ENCODE assay signal across 8 mouse cellular contexts in genomic region chr11:35770741-35771504, GRCm38 (mm10). TPM values are rescaled to one million over a fixed set of nuclear protein-coding genes. Genes with fewer than 3 reads are reported as not detected.
DNase-seq lines count a peak whose midpoint lies in the region; ATAC-seq and TF ChIP-seq lines count a peak whose summit lies in the region.
"Had no signal": no experiment of that assay in that cellular context is flagged by ENCODE, and none has a peak within 500 bp of the region (broad histone marks: within the 10 kb centered on the region; RNA-seq: fewer than 3 reads in every experiment).

No protein-coding gene starts in this region.

- peaks cover 11% of the 10 kb centered on the region for H3K4me1 ChIP-seq in lung, postnatal 0 days (ENCODE audit: insufficient read depth, low read depth, low read length)
- peaks cover 21% of the 10 kb centered on the region for H3K4me1 ChIP-seq in forebrain, embryonic 10.5 days
- H3K4me1 ChIP-seq in limb, embryonic 14.5 days (ENCODE audit: control insufficient read depth, insufficient read depth, low read length): peaks cover 10% of the 10 kb centered on the region
- no peaks in the 10 kb centered on the region for H3K4me1 ChIP-seq in stomach, postnatal 0 days (replicated peaks; ENCODE audit: control insufficient read depth, insufficient read depth)

- no peaks in the 10 kb centered on the region for H3K36me3 ChIP-seq in lung, postnatal 0 days (ENCODE audit: insufficient read depth, low read length)
- peaks cover 25% of the 10 kb centered on the region for H3K36me3 ChIP-seq in forebrain, embryonic 10.5 days (replicated peaks)
- H3K36me3 ChIP-seq in limb, embryonic 14.5 days (ENCODE audit: control insufficient read depth, insufficient read depth, low read length): 0 out of 2 replicates have a peak, but pooled peaks cover 7% of the 10 kb centered on the region
- H3K36me3 ChIP-seq in stomach, postnatal 0 days (ENCODE audit: control insufficient read depth, insufficient read depth, low read length): no peaks in the 10 kb centered on the region

- no peak overlapping the region; the same call in 1 of the 2 replicates for H3K27ac ChIP-seq in lung, postnatal 0 days (ENCODE audit: low read length)
- peak overlapping the region; percentile 99; the same call in 1 of the 2 replicates for H3K27ac ChIP-seq in forebrain, embryonic 10.5 days
- no peak overlapping the region for H3K27ac ChIP-seq in limb, embryonic 14.5 days (replicated peaks; ENCODE audit: low read depth, low read length)
- no peak overlapping the region for H3K27ac ChIP-seq in stomach, postnatal 0 days (replicated peaks)

- peak overlapping the region; percentile 80 for H3K4me2 ChIP-seq in lung, postnatal 0 days (replicated peaks; ENCODE audit: low read depth, low read length)
- H3K4me2 ChIP-seq in limb, embryonic 14.5 days (replicated peaks; ENCODE audit: low read depth, low read length, severe bottlenecking): peak overlapping the region; percentile 64
- H3K4me2 ChIP-seq in stomach, postnatal 0 days (replicated peaks; ENCODE audit: low read depth): peak overlapping the region; percentile 62

- peak overlapping the region; percentile 84 for H3K4me3 ChIP-seq in lung, postnatal 0 days (ENCODE audit: low read depth, low read length)
- peak overlapping the region; percentile 96 for H3K4me3 ChIP-seq in forebrain, embryonic 10.5 days
- peak overlapping the region; percentile 93 for H3K4me3 ChIP-seq in limb, embryonic 14.5 days (replicated peaks; ENCODE audit: low read length)
- peak overlapping the region; percentile 89 for H3K4me3 ChIP-seq in stomach, postnatal 0 days (ENCODE audit: low read depth, low read length)

- no peak for DNase-seq in lung, postnatal 0 days (ENCODE audit: low spot score)
- DNase-seq in lung, adult 18-20 months: no peak
- no peak for DNase-seq in forebrain, embryonic 10.5 days (ENCODE audit: extremely low spot score, low spot score)
- DNase-seq in limb, embryonic 14.5 days (ENCODE audit: low spot score): no peak
- DNase-seq in stomach, postnatal 0 days (ENCODE audit: low spot score): no peak
- no peak for DNase-seq in layer of hippocampus, adult 11-12 months (ENCODE audit: low spot score)
- no peak for DNase-seq in left cerebral cortex, postnatal 4 days
- DNase-seq: cerebellum, postnatal 10 days had no signal

- TF ChIP-seq CTCF in lung, postnatal 0 days (IDR thresholded peaks at IDR 0.05): no peak
- TF ChIP-seq CTCF in stomach, postnatal 0 days (IDR thresholded peaks at IDR 0.05; ENCODE audit: low read depth): no peak

- no peaks in the 10 kb centered on the region for H3K9me3 ChIP-seq in lung, postnatal 0 days (ENCODE audit: low read length)
- no peaks in the 10 kb centered on the region for H3K9me3 ChIP-seq in forebrain, embryonic 10.5 days
- H3K9me3 ChIP-seq in limb, embryonic 14.5 days (ENCODE audit: control insufficient read depth, low read length): no peaks in the 10 kb centered on the region
- no peaks in the 10 kb centered on the region for H3K9me3 ChIP-seq in stomach, postnatal 0 days (ENCODE audit: control insufficient read depth, low read length)

- no peaks in the 10 kb centered on the region for H3K27me3 ChIP-seq in lung, postnatal 0 days (replicated peaks; ENCODE audit: insufficient read depth, low read length)
- H3K27me3 ChIP-seq in forebrain, embryonic 10.5 days (ENCODE audit: poor library complexity, severe bottlenecking): 0 out of 2 replicates have a peak, but pooled peaks cover 2% of the 10 kb centered on the region
- no peaks in the 10 kb centered on the region for H3K27me3 ChIP-seq in limb, embryonic 14.5 days (ENCODE audit: control insufficient read depth, insufficient read depth, low read length)
- no peaks in the 10 kb centered on the region for H3K27me3 ChIP-seq in stomach, postnatal 0 days (ENCODE audit: control insufficient read depth, insufficient read depth, low read length)

- ATAC-seq in lung, postnatal 0 days: no peak
- ATAC-seq in limb, embryonic 14.5 days (ENCODE audit: low FRiP score, low read depth): no peak
- no peak for ATAC-seq in stomach, postnatal 0 days (ENCODE audit: low FRiP score, low TSS enrichment)

- no peak for TF ChIP-seq EP300 in lung, postnatal 0 days (IDR thresholded peaks at IDR 0.05)
- TF ChIP-seq EP300 in stomach, postnatal 0 days (optimal IDR thresholded peaks at IDR 0.05): no peak

- 43% methylated on average over 9 of the region's 9 CpGs for WGBS in lung, postnatal 0 days
- 77% methylated on average over 9 of the region's 9 CpGs for WGBS in forebrain, embryonic 10.5 days
- 57% methylated on average over 9 of the region's 9 CpGs for WGBS in limb, embryonic 14.5 days
- 48% methylated on average over 9 of the region's 9 CpGs for WGBS in stomach, postnatal 0 days

- no peak for TF ChIP-seq POLR2A in limb, embryonic 14.5 days (IDR thresholded peaks at IDR 0.05; ENCODE audit: borderline replicate concordance, extremely low read depth, insufficient read depth, insufficient read length)

- H3K9ac ChIP-seq in lung, postnatal 0 days (replicated peaks; ENCODE audit: low read depth): peak overlapping the region; percentile 91
- H3K9ac ChIP-seq in limb, embryonic 14.5 days (ENCODE audit: low read depth, low read length, severe bottlenecking): peak overlapping the region; percentile 97
- H3K9ac ChIP-seq in stomach, postnatal 0 days (ENCODE audit: low read length): no peak overlapping the region

- intact Hi-C loops in left cerebral cortex, postnatal 4 days (cut with DNase I): no loop called here

RNA-seq across cellular contexts. Expression of gene Pank3, which starts 1.6 kb away (rescaled TPM):
- 12.4 and 14.1 TPM in 2 replicates for polyA plus RNA-seq in lung, postnatal 0 days (2015; fragmentation: Nextera tagmentation; extraction: Ambion mirVana)
- 12.0 and 13.4 TPM in 2 replicates for polyA plus RNA-seq in forebrain, embryonic 10.5 days (2016; fragmentation: Nextera tagmentation; extraction: Ambion mirVana)
- 20.4 and 23.3 TPM in 2 replicates for polyA plus RNA-seq in limb, embryonic 14.5 days (2012; rRNA removed)
- 20.3 and 23.5 TPM in 2 replicates for polyA plus RNA-seq in limb, embryonic 14.5 days (2014; fragmentation: Nextera tagmentation; extraction: Ambion mirVana)
- polyA plus RNA-seq in stomach, postnatal 0 days (2015; fragmentation: Nextera tagmentation; extraction: Ambion mirVana): 8.7 and 10.4 TPM in 2 replicates
- total RNA-seq in left cerebral cortex, postnatal 4 days (2021): 10 to 100 TPM; 64.9 to 70.1 TPM

RNA-seq across cellular contexts. Expression of gene Fbll1, which starts 27.8 kb away (rescaled TPM):
- polyA plus RNA-seq in lung, postnatal 0 days (2015; fragmentation: Nextera tagmentation; extraction: Ambion mirVana): not detected in 2 replicates
- 0.12 and 0.14 TPM in 2 replicates for polyA plus RNA-seq in forebrain, embryonic 10.5 days (2016; fragmentation: Nextera tagmentation; extraction: Ambion mirVana)
- polyA plus RNA-seq in limb, embryonic 14.5 days (2012; rRNA removed): 0.15 TPM in 2 replicates
- not detected in 2 replicates for polyA plus RNA-seq in limb, embryonic 14.5 days (2014; fragmentation: Nextera tagmentation; extraction: Ambion mirVana)
- 0.62 and 1.0 TPM in 2 replicates for polyA plus RNA-seq in stomach, postnatal 0 days (2015; fragmentation: Nextera tagmentation; extraction: Ambion mirVana)
- total RNA-seq in left cerebral cortex, postnatal 4 days (2021): 10 to 100 TPM; 51.9 to 53.1 TPM
